Mouse (Mus musculus) adrenal gland, adult 10 weeks (tissue): Measurements from ENCODE around the gene Pln. TPM values are rescaled to one million over a fixed set of nuclear protein-coding genes. Genes with fewer than 3 reads are reported as not detected.

Experiments
- polyA plus RNA-seq: library from polyadenylated mRNA; stranded (reverse); fragments of 350-450 nt; fragmentation: Illumina TruSeq; extraction: RNeasy Lipid Tissue Mini Kit (QIAGEN cat#74804); gene quantifications from one replicate; pipeline ENCODE4 v1.2.3, GENCODE M21; 2014; ENCODE audit warnings: low read depth, low replicate concordance

The Pln gene
- polyA plus RNA-seq, result 4.5 TPM

DNA sequence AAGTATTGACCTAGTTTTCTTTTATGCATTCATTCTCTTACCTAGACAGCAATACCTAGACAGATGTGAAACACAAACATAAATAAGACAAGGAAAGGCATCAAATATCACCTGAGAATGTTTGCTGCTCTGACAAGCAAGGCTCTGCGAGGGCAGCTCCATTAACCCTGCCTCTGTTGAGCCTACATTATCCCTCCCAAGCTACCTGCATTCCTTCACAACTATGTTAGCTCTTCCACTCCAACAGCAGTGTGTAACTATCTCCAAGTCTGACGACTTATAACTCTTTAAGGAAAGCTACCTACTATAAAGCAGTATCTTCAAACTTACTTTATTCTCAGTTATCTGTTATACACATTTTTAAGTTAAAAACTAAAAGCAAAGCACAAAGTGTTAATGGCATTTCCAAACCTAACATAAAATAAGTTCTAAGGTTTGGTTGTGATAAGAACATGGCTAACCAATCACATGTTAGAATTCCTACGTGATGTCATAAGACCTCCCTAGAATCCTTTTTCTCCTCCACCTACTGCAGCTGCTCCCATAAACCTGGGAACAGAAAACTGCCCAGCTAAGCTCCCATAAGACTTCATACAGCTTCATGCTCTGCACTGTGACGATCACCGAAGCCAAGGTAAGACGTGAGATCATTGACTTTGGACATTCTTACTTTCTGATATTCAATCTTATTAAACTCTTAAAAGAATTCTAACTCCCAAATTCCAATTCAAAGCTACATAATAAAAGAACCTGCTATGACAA lies at the start of gene Pln:
Gene Pln, plus strand, starts transcription at position 506 of the 762 bp plus-strand sequence.

DNA sequence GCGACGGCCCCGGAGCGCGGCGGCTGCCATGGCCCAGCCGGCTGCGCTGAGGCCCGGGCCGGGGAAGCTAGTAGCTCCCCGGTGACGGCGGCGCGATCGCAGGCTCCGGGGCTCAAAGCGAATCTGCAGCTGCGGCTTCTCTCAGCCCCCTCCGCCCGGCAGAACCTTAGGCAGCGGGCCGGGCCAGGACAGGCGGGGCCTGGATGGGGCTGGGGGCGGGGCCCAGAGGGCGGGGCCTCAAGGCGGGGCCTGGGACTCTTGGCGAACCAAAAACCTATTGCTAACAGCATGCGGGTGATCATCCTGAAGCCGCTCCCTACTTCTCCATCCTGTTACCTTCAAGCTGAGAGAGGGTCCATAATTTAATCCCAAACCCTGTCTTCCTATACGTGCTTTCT lies 42.2 kb downstream of the Pln start, which contains the start of gene Cep85l:
Gene Cep85l, minus strand, starts transcription at position 239 of the 398 bp plus-strand sequence.

Other genes with a start within 250 kb of the Pln start
- gene Cep85l, start 42.3 kb downstream of the Pln start, polyA plus RNA-seq, result 20.6 TPM